Mouse (Mus musculus) C2C12 (cell line): ENCODE results near the gene Nck2.

ENCODE experiments used
- CEBPB ChIP-seq: IDR thresholded peaks from one replicate; pipeline ENCODE4 v1.6.1; 2011; ENCODE audit warnings: low read depth, mild to moderate bottlenecking, control low read depth, moderate library complexity
- CTCF ChIP-seq: IDR thresholded peaks from one replicate; pipeline ENCODE4 v1.5.1; 2011; ENCODE audit not compliant: control insufficient read depth, insufficient read depth, insufficient read length
- FOSL1 ChIP-seq: IDR thresholded peaks from one replicate; pipeline ENCODE4 v1.8.0; 2011; ENCODE audit warnings: mild to moderate bottlenecking, low read length; ENCODE audit not compliant: poor library complexity, insufficient read depth, severe bottlenecking
- MYOG ChIP-seq: IDR thresholded peaks from one replicate; pipeline ENCODE4 v1.6.1; 2011; ENCODE audit not compliant: control insufficient read depth, insufficient read length; ENCODE audit errors: extremely low read depth

- TF ChIP-seq CTCF: no peak
- TF ChIP-seq MYOG: no peak
- TF ChIP-seq FOSL1: no peak
- no peak for TF ChIP-seq CEBPB
These were observed 89.8 kb downstream of the Nck2 start for GRCm38 (mm10) chr1:43534060-43534760.
